Mouse (Mus musculus) layer of hippocampus, adult 2 months (tissue): Measurements from ENCODE around the gene Sned1. TPM values are rescaled to one million over a fixed set of nuclear protein-coding genes. Genes with fewer than 3 reads are reported as not detected.
"Not testable (repeated sequence)": the region's sequence is repeated elsewhere in the genome, so short reads cannot be mapped to it uniquely, and the experiment has no call there.

ENCODE experiments used
- DNase-seq, 2 experiments: peaks; one replicate each; pipeline ENCODE4 v3.0.0; 2022; ENCODE audit warnings: low spot score in 2 of 2
- H3K27ac ChIP-seq: fragments of 200-600 bp; 2 replicates; pipeline ENCODE4 v1.8.1; 2022
- H3K4me3 ChIP-seq: fragments of 200-600 bp; 2 replicates; pipeline ENCODE4 v1.8.1; 2022; ENCODE audit warnings: mild to moderate bottlenecking
- CTCF ChIP-seq: fragments of 200-600 bp; conservative IDR thresholded peaks from 2 replicates; pipeline ENCODE4 v1.8.1; 2022; ENCODE audit warnings: antibody characterized with exemption, mild to moderate bottlenecking, moderate library complexity
- long read RNA-seq, 2 experiments: library from polyadenylated mRNA; stranded (forward); transcript quantifications; one replicate each; pipeline ENCODE4 v2.0.0; 2021; ENCODE audit warnings: borderline mapping rate in 2 of 2
- total RNA-seq, 2 experiments: library from RNA; stranded (reverse); gene quantifications; 2 replicates each; pipeline ENCODE4 v1.2.3; 2021

Sned1 gene
- total RNA-seq = 1 to 10 TPM; 4.7 to 7.7 TPM
- long read RNA-seq, experiment 1, full-length matches to known transcripts = 1 of 3 reads
- long read RNA-seq, experiment 1, partial matches to known transcripts = 0 of 3 reads
- long read RNA-seq, experiment 1, other reads (novel, unspliced or antisense) = 2 of 3 reads
- long read RNA-seq, experiment 2, full-length matches to known transcripts = 3 of 5 reads
- long read RNA-seq, experiment 2, partial matches to known transcripts = 0 of 5 reads
- long read RNA-seq, experiment 2, other reads (novel, unspliced or antisense) = 2 of 5 reads

- H3K4me3 ChIP-seq = peak within 1 kb of the TSS; percentile 60
- peak within 1 kb of the TSS; percentile 80 for H3K27ac ChIP-seq
- TF ChIP-seq CTCF = no peak
- peak; percentile 59 to 67 for DNase-seq
Measured at GRCm38 (mm10) chr1:93235576-93236544, at the start of gene Sned1. Gene Sned1, plus strand, starts transcription at chr1:93235841.

GRCm38 (mm10) chr1:93190726-93191305 is 44.8 kb upstream of the Sned1 start:
- DNase-seq = no peak
- Histone ChIP-seq H3K27ac (no peak overlapping the region), H3K4me3 (no peak overlapping the region)
- no peak for TF ChIP-seq CTCF

GRCm38 (mm10) chr1:93194961-93195360 is 40.7 kb upstream of the Sned1 start:
- no peak for DNase-seq
- Histone ChIP-seq H3K27ac (no peak overlapping the region), H3K4me3 (no peak overlapping the region)
- TF ChIP-seq CTCF = no peak

GRCm38 (mm10) chr1:93197454-93197853 is 38.2 kb upstream of the Sned1 start:
- not testable (repeated sequence) for DNase-seq, H3K4me3 ChIP-seq, H3K27ac ChIP-seq

GRCm38 (mm10) chr1:93197916-93198315 is 37.7 kb upstream of the Sned1 start:
- DNase-seq = no peak
- no peak for TF ChIP-seq CTCF
- H3K4me3 ChIP-seq = no peak overlapping the region
- H3K27ac ChIP-seq = no peak overlapping the region

- Histone ChIP-seq H3K27ac (no peak overlapping the region), H3K4me3 (no peak overlapping the region)
- no peak for DNase-seq
Measured at GRCm38 (mm10) chr1:93206277-93206970, 29.2 kb upstream of the Sned1 start.

GRCm38 (mm10) chr1:93207536-93208064 is 28.0 kb upstream of the Sned1 start:
- no peak for TF ChIP-seq CTCF
- DNase-seq = peak; percentile 39 to 49
- Histone ChIP-seq H3K4me3 (no peak overlapping the region), H3K27ac (no peak overlapping the region)

More at GRCm38 (mm10) chr1:93206277-93206970, 29.2 kb upstream of the Sned1 start:
- peak; percentile 49 for TF ChIP-seq CTCF

- 0 out of 2 replicates have a peak, but pooled peaks have one; percentile 5 for TF ChIP-seq CTCF
- Histone ChIP-seq H3K27ac (peak overlapping the region; percentile 36; the same call in 1 of the 2 replicates), H3K4me3 (no peak overlapping the region)
- peak; percentile 46 to 53 for DNase-seq
Measured at GRCm38 (mm10) chr1:93210213-93210641, 25.4 kb upstream of the Sned1 start.

- H3K4me3 ChIP-seq = no peak overlapping the region
- no peak for TF ChIP-seq CTCF
- H3K27ac ChIP-seq = no peak overlapping the region
Measured at GRCm38 (mm10) chr1:93211019-93211418, 24.6 kb upstream of the Sned1 start.

GRCm38 (mm10) chr1:93211549-93212220 is 24.0 kb upstream of the Sned1 start:
- no peak for TF ChIP-seq CTCF
- Histone ChIP-seq H3K27ac (no peak overlapping the region), H3K4me3 (no peak overlapping the region)
- no peak for DNase-seq

More at GRCm38 (mm10) chr1:93211019-93211418, 24.6 kb upstream of the Sned1 start:
- no peak for DNase-seq

- no peak for DNase-seq
- TF ChIP-seq CTCF = no peak
- no peak overlapping the region for H3K4me3 ChIP-seq
- H3K27ac ChIP-seq = no peak overlapping the region
Measured at GRCm38 (mm10) chr1:93212441-93212840, 23.2 kb upstream of the Sned1 start.
